Comparison of ENCODE assay signal across 14 mouse cellular contexts in genomic region chr11:46072466-46073060, GRCm38 (mm10). TPM values are rescaled to one million over a fixed set of nuclear protein-coding genes. Genes with fewer than 3 reads are reported as not detected.
DNase-seq lines count a peak whose midpoint lies in the region; ATAC-seq and TF ChIP-seq lines count a peak whose summit lies in the region.
"Had no signal": no experiment of that assay in that cellular context is flagged by ENCODE, and none has a peak within 500 bp of the region (broad histone marks: within the 10 kb centered on the region; RNA-seq: fewer than 3 reads in every experiment).

No protein-coding gene starts in this region.

- H3K4me1 ChIP-seq in heart, embryonic 12.5 days (replicated peaks), result peaks cover 78% of the 10 kb centered on the region
- H3K4me1 ChIP-seq in lung, embryonic 15.5 days, result peaks cover 60% of the 10 kb centered on the region
- H3K4me1 ChIP-seq in embryonic facial prominence, embryonic 13.5 days, result peaks cover 51% of the 10 kb centered on the region
- H3K4me1 ChIP-seq in limb, embryonic 14.5 days (ENCODE audit: control insufficient read depth, insufficient read depth, low read length), result peaks cover 51% of the 10 kb centered on the region
- peaks cover 3% of the 10 kb centered on the region; the same call in 1 of the 2 replicates for H3K4me1 ChIP-seq in hindbrain, embryonic 11.5 days (replicated peaks; ENCODE audit: control insufficient read depth, insufficient read depth, low read length)

- no peak overlapping the region for H3K4me2 ChIP-seq in heart, embryonic 12.5 days
- no peak overlapping the region for H3K4me2 ChIP-seq in lung, embryonic 15.5 days
- H3K4me2 ChIP-seq in embryonic facial prominence, embryonic 13.5 days, result no peak overlapping the region
- H3K4me2 ChIP-seq in limb, embryonic 14.5 days (replicated peaks; ENCODE audit: low read depth, low read length, severe bottlenecking), result no peak overlapping the region
- H3K4me2 ChIP-seq in hindbrain, embryonic 11.5 days (replicated peaks; ENCODE audit: low read depth, low read length), result no peak overlapping the region

- peaks cover 58% of the 10 kb centered on the region for H3K36me3 ChIP-seq in heart, embryonic 12.5 days
- peaks cover 13% of the 10 kb centered on the region for H3K36me3 ChIP-seq in lung, embryonic 15.5 days
- peaks cover 9% of the 10 kb centered on the region for H3K36me3 ChIP-seq in embryonic facial prominence, embryonic 13.5 days
- H3K36me3 ChIP-seq in limb, embryonic 14.5 days (ENCODE audit: control insufficient read depth, insufficient read depth, low read length), result peaks cover 10% of the 10 kb centered on the region; the same call in 1 of the 2 replicates
- H3K36me3 ChIP-seq in hindbrain, embryonic 11.5 days (ENCODE audit: control insufficient read depth, insufficient read depth, low read length), result no peaks in the 10 kb centered on the region

- TF ChIP-seq POLR2A in limb, embryonic 14.5 days (IDR thresholded peaks at IDR 0.05; ENCODE audit: borderline replicate concordance, extremely low read depth, insufficient read depth, insufficient read length), result no peak

- H3K27me3 ChIP-seq in heart, embryonic 12.5 days (replicated peaks), result no peaks in the 10 kb centered on the region
- H3K27me3 ChIP-seq in lung, embryonic 15.5 days, result no peaks in the 10 kb centered on the region
- no peaks in the 10 kb centered on the region for H3K27me3 ChIP-seq in embryonic facial prominence, embryonic 13.5 days
- no peaks in the 10 kb centered on the region for H3K27me3 ChIP-seq in limb, embryonic 14.5 days (ENCODE audit: control insufficient read depth, insufficient read depth, low read length)
- H3K27me3 ChIP-seq in hindbrain, embryonic 11.5 days (ENCODE audit: control insufficient read depth, insufficient read depth, low read length), result no peaks in the 10 kb centered on the region

- peak overlapping the region; percentile 58 for H3K27ac ChIP-seq in heart, embryonic 12.5 days (ENCODE audit: poor library complexity, severe bottlenecking)
- H3K27ac ChIP-seq in lung, embryonic 15.5 days, result peak overlapping the region; percentile 64
- H3K27ac ChIP-seq in embryonic facial prominence, embryonic 13.5 days, result peak overlapping the region; percentile 62; the same call in 1 of the 2 replicates
- peak overlapping the region; percentile 65; the same call in 1 of the 2 replicates for H3K27ac ChIP-seq in limb, embryonic 14.5 days (replicated peaks; ENCODE audit: low read depth, low read length)
- H3K27ac ChIP-seq in hindbrain, embryonic 11.5 days (ENCODE audit: low read depth, low read length), result no peak overlapping the region

- no peak for DNase-seq in heart, postnatal 10 days
- no peak for DNase-seq in lung, postnatal 36 days
- DNase-seq in limb, embryonic 14.5 days (ENCODE audit: low spot score), result no peak
- no peak for DNase-seq in hindbrain, embryonic 11.5 days (ENCODE audit: low spot score)
- DNase-seq: adrenal gland, adult 8-10 months; cerebellum, postnatal 14 days; kidney, adult 8-10 months; lung, adult 18-20 months had no signal

- H3K9ac ChIP-seq in heart, embryonic 12.5 days, result no peak overlapping the region
- H3K9ac ChIP-seq in lung, embryonic 15.5 days, result no peak overlapping the region
- H3K9ac ChIP-seq in embryonic facial prominence, embryonic 13.5 days, result no peak overlapping the region
- H3K9ac ChIP-seq in limb, embryonic 14.5 days (ENCODE audit: low read depth, low read length, severe bottlenecking), result no peak overlapping the region
- H3K9ac ChIP-seq in hindbrain, embryonic 11.5 days (ENCODE audit: low read depth, low read length), result no peak overlapping the region

- H3K9me3 ChIP-seq in heart, embryonic 12.5 days (replicated peaks), result 0 out of 2 replicates have a peak, but pooled peaks cover 7% of the 10 kb centered on the region
- no peaks in the 10 kb centered on the region for H3K9me3 ChIP-seq in lung, embryonic 15.5 days
- H3K9me3 ChIP-seq in embryonic facial prominence, embryonic 13.5 days, result no peaks in the 10 kb centered on the region
- no peaks in the 10 kb centered on the region for H3K9me3 ChIP-seq in limb, embryonic 14.5 days (ENCODE audit: control insufficient read depth, low read length)
- H3K9me3 ChIP-seq in hindbrain, embryonic 11.5 days (ENCODE audit: control insufficient read depth, low read length), result 0 out of 2 replicates have a peak, but pooled peaks cover 2% of the 10 kb centered on the region

- intact Hi-C loops in heart, postnatal 10 days (cut with DNase I), result loop anchor here (2.0 kb wide), 1 partner anchor 16 kb away; no protein-coding TSS in a partner anchor

- no peak for ATAC-seq in heart, embryonic 12.5 days (ENCODE audit: insufficient number of reproducible peaks, low FRiP score)
- ATAC-seq in lung, embryonic 15.5 days (ENCODE audit: borderline replicate concordance, extremely low read depth, low FRiP score, low TSS enrichment), result no peak
- ATAC-seq in embryonic facial prominence, embryonic 13.5 days (ENCODE audit: insufficient number of reproducible peaks, insufficient read depth, low FRiP score, low TSS enrichment, low read depth), result no peak
- ATAC-seq in limb, embryonic 14.5 days (ENCODE audit: low FRiP score, low read depth), result no peak; the same call in 1 of the 2 replicates
- no peak for ATAC-seq in hindbrain, embryonic 11.5 days (ENCODE audit: low FRiP score)
- no peak for ATAC-seq in megakaryocyte-erythroid progenitor cell, adult 5-6 weeks (replicated peaks; ENCODE audit: low FRiP score, low TSS enrichment, poor library complexity, severe bottlenecking)
- ATAC-seq: CD4-positive, CD25-positive, alpha-beta regulatory T cell, adult 4 months had no signal

- 66% methylated on average over 8 of the region's 8 CpGs for WGBS in heart, embryonic 12.5 days
- 64% methylated on average over 8 of the region's 8 CpGs for whole genome bisulfite sequencing in lung, embryonic 15.5 days
- 48% methylated on average over 8 of the region's 8 CpGs for WGBS in embryonic facial prominence, embryonic 13.5 days
- WGBS in limb, embryonic 14.5 days, result 55% methylated on average over 8 of the region's 8 CpGs
- WGBS in hindbrain, embryonic 11.5 days, result 73% methylated on average over 8 of the region's 8 CpGs

- H3K4me3 ChIP-seq in heart, embryonic 12.5 days, result no peak overlapping the region
- no peak overlapping the region for H3K4me3 ChIP-seq in lung, embryonic 15.5 days
- H3K4me3 ChIP-seq in embryonic facial prominence, embryonic 13.5 days, result no peak overlapping the region
- H3K4me3 ChIP-seq in limb, embryonic 14.5 days (replicated peaks; ENCODE audit: low read length), result no peak overlapping the region
- H3K4me3 ChIP-seq in hindbrain, embryonic 11.5 days (ENCODE audit: low read depth, low read length), result no peak overlapping the region
- H3K4me3 ChIP-seq: erythroblast, embryonic 14.5 days had no signal

RNA-seq across cellular contexts. Expression of gene Adam19, which starts 16.8 kb away (rescaled TPM):
- polyA plus RNA-seq in heart, embryonic 12.5 days (2016; fragmentation: Nextera tagmentation; extraction: Ambion mirVana), result 44.2 and 48.3 TPM in 2 replicates
- total RNA-seq in heart, postnatal 10 days (2021), result 100 to 1,000 TPM; 115 to 153 TPM
- polyA plus RNA-seq in lung, embryonic 15.5 days (2015; fragmentation: Nextera tagmentation; extraction: Ambion mirVana), result 22.5 and 23.4 TPM in 2 replicates
- 9.7 and 10.0 TPM in 2 replicates for polyA plus RNA-seq in embryonic facial prominence, embryonic 13.5 days (2015; fragmentation: Nextera tagmentation; extraction: Ambion mirVana)
- polyA plus RNA-seq in limb, embryonic 14.5 days (2012; rRNA removed), result 29.3 and 34.0 TPM in 2 replicates
- polyA plus RNA-seq in limb, embryonic 14.5 days (2014; fragmentation: Nextera tagmentation; extraction: Ambion mirVana), result 13.3 and 14.3 TPM in 2 replicates
- 9.4 and 9.6 TPM in 2 replicates for polyA plus RNA-seq in hindbrain, embryonic 11.5 days (2014; fragmentation: Nextera tagmentation; extraction: Ambion mirVana)
- 0.20 and 0.92 TPM in 2 replicates for total RNA-seq in megakaryocyte-erythroid progenitor cell, adult 5-6 weeks (2014; fragmentation: Nextera tagmentation)
- not detected in 2 replicates for total RNA-seq in megakaryocyte-erythroid progenitor cell, adult 5-6 weeks (2017)

RNA-seq across cellular contexts. Expression of gene Gm12166, which starts 20.4 kb away (rescaled TPM):
- polyA plus RNA-seq in heart, embryonic 12.5 days (2016; fragmentation: Nextera tagmentation; extraction: Ambion mirVana), result 3.4 and 4.0 TPM in 2 replicates
- total RNA-seq in heart, postnatal 10 days (2021), result 1 to 10 TPM; 2.5 to 3.4 TPM
- 4.5 and 4.7 TPM in 2 replicates for polyA plus RNA-seq in lung, embryonic 15.5 days (2015; fragmentation: Nextera tagmentation; extraction: Ambion mirVana)
- polyA plus RNA-seq in embryonic facial prominence, embryonic 13.5 days (2015; fragmentation: Nextera tagmentation; extraction: Ambion mirVana), result 3.1 and 5.8 TPM in 2 replicates
- polyA plus RNA-seq in limb, embryonic 14.5 days (2012; rRNA removed), result 4.8 and 5.5 TPM in 2 replicates
- polyA plus RNA-seq in limb, embryonic 14.5 days (2014; fragmentation: Nextera tagmentation; extraction: Ambion mirVana), result 4.2 and 4.7 TPM in 2 replicates
- 2.7 and 4.1 TPM in 2 replicates for polyA plus RNA-seq in hindbrain, embryonic 11.5 days (2014; fragmentation: Nextera tagmentation; extraction: Ambion mirVana)
- 8.4 TPM in 1 of 2 replicates, not detected in the other for total RNA-seq in megakaryocyte-erythroid progenitor cell, adult 5-6 weeks (2014; fragmentation: Nextera tagmentation)
- total RNA-seq in megakaryocyte-erythroid progenitor cell, adult 5-6 weeks (2017), result 7.6 and 8.1 TPM in 2 replicates
